In genomic region chr7:109613531-109614021, GRCm38 (mm10) we compare ENCODE assay signal across 8 mouse cellular contexts.
DNase-seq lines count a peak whose midpoint lies in the region; ATAC-seq and TF ChIP-seq lines count a peak whose summit lies in the region.

No protein-coding gene starts in this region.

- H3K9me3 ChIP-seq in forebrain, embryonic 10.5 days: no peaks in the 10 kb centered on the region
- H3K9me3 ChIP-seq in forebrain, embryonic 13.5 days (replicated peaks): no peaks in the 10 kb centered on the region
- H3K9me3 ChIP-seq in heart, embryonic 16.5 days (replicated peaks; ENCODE audit: control insufficient read depth, low read length): no peaks in the 10 kb centered on the region
- H3K9me3 ChIP-seq in limb, embryonic 15.5 days: no peaks in the 10 kb centered on the region
- H3K9me3 ChIP-seq in forebrain, embryonic 11.5 days (ENCODE audit: control insufficient read depth, low read length): no peaks in the 10 kb centered on the region

- H3K36me3 ChIP-seq in forebrain, embryonic 10.5 days (replicated peaks): no peaks in the 10 kb centered on the region
- no peaks in the 10 kb centered on the region for H3K36me3 ChIP-seq in forebrain, embryonic 13.5 days (ENCODE audit: poor library complexity, severe bottlenecking)
- no peaks in the 10 kb centered on the region for H3K36me3 ChIP-seq in heart, embryonic 16.5 days (ENCODE audit: control insufficient read depth, insufficient read depth)
- H3K36me3 ChIP-seq in limb, embryonic 15.5 days: no peaks in the 10 kb centered on the region
- no peaks in the 10 kb centered on the region for H3K36me3 ChIP-seq in forebrain, embryonic 11.5 days (ENCODE audit: control insufficient read depth, insufficient read depth, low read length)
- H3K36me3 ChIP-seq in thymus, adult 2 months (ENCODE audit: control insufficient read depth, insufficient read depth, low read length): no peaks in the 10 kb centered on the region

- ATAC-seq in forebrain, embryonic 13.5 days: no peak
- 0 out of 2 replicates have a peak, but pooled peaks have one; percentile 15 for ATAC-seq in heart, embryonic 16.5 days (replicated peaks; ENCODE audit: extremely low read depth, insufficient read depth, low FRiP score)
- ATAC-seq in limb, embryonic 15.5 days (ENCODE audit: insufficient number of reproducible peaks, low FRiP score, low TSS enrichment, low read depth): no peak
- ATAC-seq in forebrain, embryonic 11.5 days (replicated peaks; ENCODE audit: low FRiP score): no peak

- no peaks in the 10 kb centered on the region for H3K27me3 ChIP-seq in forebrain, embryonic 10.5 days (ENCODE audit: poor library complexity, severe bottlenecking)
- H3K27me3 ChIP-seq in forebrain, embryonic 13.5 days: no peaks in the 10 kb centered on the region
- H3K27me3 ChIP-seq in heart, embryonic 16.5 days (ENCODE audit: control insufficient read depth, insufficient read depth, low read length): no peaks in the 10 kb centered on the region
- H3K27me3 ChIP-seq in limb, embryonic 15.5 days: no peaks in the 10 kb centered on the region
- no peaks in the 10 kb centered on the region for H3K27me3 ChIP-seq in forebrain, embryonic 11.5 days (ENCODE audit: control insufficient read depth, insufficient read depth, low read length)
- H3K27me3 ChIP-seq in thymus, adult 2 months (ENCODE audit: control insufficient read depth, insufficient read depth, low read length): no peaks in the 10 kb centered on the region

- no peak for TF ChIP-seq POLR2A in thymus, adult 2 months (IDR thresholded peaks at IDR 0.05; ENCODE audit: control insufficient read depth, extremely low read depth, insufficient read depth, low read length, poor library complexity)

- no peak overlapping the region for H3K9ac ChIP-seq in forebrain, embryonic 13.5 days
- H3K9ac ChIP-seq in heart, embryonic 16.5 days (ENCODE audit: low read length): peak overlapping the region; percentile 62
- no peak overlapping the region for H3K9ac ChIP-seq in limb, embryonic 15.5 days
- no peak overlapping the region for H3K9ac ChIP-seq in forebrain, embryonic 11.5 days (ENCODE audit: low read length)

- peaks cover 85% of the 10 kb centered on the region for H3K4me1 ChIP-seq in forebrain, embryonic 10.5 days
- peaks cover 64% of the 10 kb centered on the region for H3K4me1 ChIP-seq in forebrain, embryonic 13.5 days
- peaks cover 62% of the 10 kb centered on the region for H3K4me1 ChIP-seq in heart, embryonic 16.5 days (ENCODE audit: control insufficient read depth, insufficient read depth, low read length)
- peaks cover 55% of the 10 kb centered on the region for H3K4me1 ChIP-seq in limb, embryonic 15.5 days
- peaks cover 27% of the 10 kb centered on the region for H3K4me1 ChIP-seq in forebrain, embryonic 11.5 days (replicated peaks; ENCODE audit: control insufficient read depth, insufficient read depth, low read length)
- peaks cover 8% of the 10 kb centered on the region for H3K4me1 ChIP-seq in thymus, adult 2 months (replicated peaks; ENCODE audit: control insufficient read depth, insufficient read depth, low read length)

- no peak for TF ChIP-seq CTCF in left cerebral cortex, adult 2 months (IDR thresholded peaks at IDR 0.05)
- TF ChIP-seq CTCF in thymus, adult 2 months (IDR thresholded peaks at IDR 0.05; ENCODE audit: borderline replicate concordance, control insufficient read depth, extremely low read depth, insufficient read depth, low read length, poor library complexity): no peak

- WGBS in forebrain, embryonic 10.5 days: 67% methylated on average over 5 of the region's 5 CpGs
- WGBS in forebrain, embryonic 13.5 days: 63% methylated on average over 5 of the region's 5 CpGs
- 35% methylated on average over 5 of the region's 5 CpGs for WGBS in heart, embryonic 16.5 days
- 52% methylated on average over 5 of the region's 5 CpGs for WGBS in limb, embryonic 15.5 days
- 59% methylated on average over 5 of the region's 5 CpGs for WGBS in forebrain, embryonic 11.5 days
- WGBS in thymus, adult 2 months: 93% methylated on average over 5 of the region's 5 CpGs

- H3K27ac ChIP-seq in forebrain, embryonic 10.5 days: peak overlapping the region; percentile 69
- no peak overlapping the region for H3K27ac ChIP-seq in forebrain, embryonic 13.5 days
- H3K27ac ChIP-seq in heart, embryonic 16.5 days (ENCODE audit: low read length): peak overlapping the region; percentile 84
- H3K27ac ChIP-seq in limb, embryonic 15.5 days: peak overlapping the region; percentile 38
- no peak overlapping the region for H3K27ac ChIP-seq in left cerebral cortex, adult 2 months
- no peak overlapping the region for H3K27ac ChIP-seq in forebrain, embryonic 11.5 days (ENCODE audit: low read depth, low read length)
- H3K27ac ChIP-seq in thymus, adult 2 months (ENCODE audit: control insufficient read depth, insufficient read depth, low read length): no peak overlapping the region

- no peak for DNase-seq in forebrain, embryonic 10.5 days (ENCODE audit: extremely low spot score, low spot score)
- DNase-seq in NIH3T3 (ENCODE audit: low read depth): peak; percentile 63
- DNase-seq in left cerebral cortex, adult 2 months (ENCODE audit: extremely low spot score in 1 of 2, low spot score in 2 of 2): no peak
- DNase-seq in forebrain, embryonic 11.5 days (ENCODE audit: low spot score): no peak
- DNase-seq in thymus, adult 2 months: no peak

- H3K4me3 ChIP-seq in forebrain, embryonic 10.5 days: no peak overlapping the region; the same call in 1 of the 2 replicates
- no peak overlapping the region for H3K4me3 ChIP-seq in forebrain, embryonic 13.5 days
- peak overlapping the region; percentile 36 for H3K4me3 ChIP-seq in heart, embryonic 16.5 days (ENCODE audit: low read length)
- H3K4me3 ChIP-seq in limb, embryonic 15.5 days: no peak overlapping the region
- H3K4me3 ChIP-seq in left cerebral cortex, adult 2 months: no peak overlapping the region
- H3K4me3 ChIP-seq in forebrain, embryonic 11.5 days (ENCODE audit: low read depth, low read length): no peak overlapping the region
- H3K4me3 ChIP-seq in thymus, adult 2 months (ENCODE audit: control insufficient read depth, insufficient read depth, low read length): no peak overlapping the region

- H3K4me2 ChIP-seq in forebrain, embryonic 13.5 days: no peak overlapping the region
- H3K4me2 ChIP-seq in heart, embryonic 16.5 days (ENCODE audit: low read depth, low read length): peak overlapping the region; percentile 64
- H3K4me2 ChIP-seq in limb, embryonic 15.5 days: peak overlapping the region; percentile 27; the same call in 1 of the 2 replicates
- no peak overlapping the region for H3K4me2 ChIP-seq in forebrain, embryonic 11.5 days (ENCODE audit: low read depth, low read length, severe bottlenecking)

- intact Hi-C loops in left cerebral cortex, adult 2 months (cut with DNase I): no loop called here

Comparison
In these comparisons a context has a peak if more than half of its experiments do, and no peak if none do; other contexts are left out.
1. H3K27ac ChIP-seq: peak in forebrain, embryonic 10.5 days (single experiment), heart, embryonic 16.5 days (single experiment) and limb, embryonic 15.5 days (single experiment); none in forebrain, embryonic 13.5 days (single experiment), left cerebral cortex, adult 2 months (single experiment), forebrain, embryonic 11.5 days (single experiment) and thymus, adult 2 months (single experiment).
2. H3K4me2 ChIP-seq: peak in heart, embryonic 16.5 days (single experiment) and limb, embryonic 15.5 days (single experiment); none in forebrain, embryonic 13.5 days (single experiment) and forebrain, embryonic 11.5 days (single experiment).